Mouse (Mus musculus): ENCODE data around the gene Gm47189.
"Not testable (repeated sequence)": the region's sequence is repeated elsewhere in the genome, so short reads cannot be mapped to it uniquely, and the experiment has no call there.

DNA sequence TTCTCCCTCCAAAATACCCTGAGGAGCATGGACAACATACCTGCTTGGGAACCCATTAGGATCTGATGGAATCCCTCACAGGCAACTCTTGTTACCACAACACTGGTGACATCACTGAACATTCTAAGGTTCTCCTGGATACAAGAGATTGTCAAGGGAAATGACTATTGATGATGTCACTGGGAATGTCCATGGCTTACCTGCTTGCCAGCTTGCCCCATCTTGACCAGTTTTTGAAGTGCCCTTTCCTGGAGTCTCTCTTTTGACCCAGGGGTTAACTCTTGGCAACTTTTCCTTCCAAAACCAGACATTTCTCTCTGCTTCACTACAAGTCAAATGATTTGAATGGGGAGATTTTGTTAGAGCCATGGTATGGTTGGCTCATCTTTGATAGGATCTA lies at the start of gene Gm47189:
- not testable (repeated sequence) for TF ChIP-seq ZC3H11A (IDR thresholded peaks at IDR 0.05; ENCODE audit: low read depth, low read length); CTCF (IDR thresholded peaks at IDR 0.05 in 2 of 3, conservative IDR thresholded peaks at IDR 0.05 in 1 of 3; ENCODE audit: control insufficient read depth in 1 of 3, insufficient read depth in 1 of 3, low read depth in 2 of 3, low read length in 3 of 3, poor library complexity in 1 of 3, severe bottlenecking in 1 of 3); MAFK (IDR thresholded peaks at IDR 0.05; ENCODE audit: borderline replicate concordance, low read depth, low read length); BHLHE40 (IDR thresholded peaks at IDR 0.05; ENCODE audit: borderline replicate concordance, low read depth, low read length); POLR2A (IDR thresholded peaks at IDR 0.05; ENCODE audit: control insufficient read depth in 1 of 2, insufficient read depth in 1 of 2, low read depth in 1 of 2, low read length in 2 of 2, poor library complexity in 1 of 2); ZKSCAN1 (IDR thresholded peaks at IDR 0.05; ENCODE audit: low read depth, low read length); MAZ (IDR thresholded peaks at IDR 0.05; ENCODE audit: low read depth, low read length)
